Mouse (Mus musculus) cortical plate, adult 2 months (tissue): Measurements from ENCODE around the gene Akr1b10.

Source experiments
- CTCF ChIP-seq: fragments of 200-500 bp; IDR thresholded peaks from 2 replicates; pipeline ENCODE4 v1.5.1; 2011; ENCODE audit warnings: mild to moderate bottlenecking, control low read depth, low read length; ENCODE audit not compliant: insufficient read depth; ENCODE audit errors: extremely low read depth
- POLR2A ChIP-seq: fragments of 200-500 bp; IDR thresholded peaks from 2 replicates; pipeline ENCODE4 v1.6.1; 2011; ENCODE audit warnings: mild to moderate bottlenecking, low read length, control low read depth; ENCODE audit not compliant: insufficient read depth; ENCODE audit errors: extremely low read depth

DNA sequence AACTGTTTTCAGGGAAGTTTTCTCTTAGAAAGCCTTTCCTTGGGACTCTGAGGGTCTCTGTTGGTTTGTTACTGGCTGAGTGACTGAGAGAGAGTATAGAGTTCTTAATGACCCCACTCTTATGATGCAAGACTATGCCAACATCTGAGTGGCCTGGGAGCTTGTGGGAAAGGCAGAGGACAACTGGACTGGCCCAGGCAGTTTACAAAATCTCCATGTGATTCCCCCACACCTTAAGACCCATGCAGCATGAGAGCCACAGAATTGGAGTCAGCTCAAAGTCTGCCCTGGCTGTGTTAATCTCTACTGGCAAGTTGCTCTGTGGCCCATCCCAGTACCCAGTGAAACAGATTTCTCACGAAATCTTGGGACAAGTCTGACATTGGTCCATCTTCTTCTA lies 28.7 kb downstream of the Akr1b10 start:
- TF ChIP-seq POLR2A (no peak), CTCF (no peak)
